Mouse (Mus musculus) G1E (cell line): ENCODE data around the gene Bpifb1.

ENCODE experiments used
- CTCF ChIP-seq: IDR thresholded peaks from 2 replicates; pipeline ENCODE4 v1.5.1; 2012; ENCODE audit warnings: low read depth, low read length, inconsistent platforms, mixed read lengths
- GATA1 ChIP-seq: IDR thresholded peaks from 2 replicates; pipeline ENCODE4 v1.6.1; 2012; ENCODE audit warnings: borderline replicate concordance, low read length, inconsistent platforms, mixed read lengths
- POLR2AphosphoS5 ChIP-seq: IDR thresholded peaks from 2 replicates; pipeline ENCODE4 v1.6.1; 2012; ENCODE audit warnings: low read depth, low read length, inconsistent platforms; ENCODE audit not compliant: insufficient replicate concordance
- TAL1 ChIP-seq: conservative IDR thresholded peaks from 2 replicates; pipeline ENCODE4 v1.6.1; 2012; ENCODE audit warnings: low read depth, low read length, inconsistent platforms, mixed read lengths

GRCm38 (mm10) chr2:154142580-154142979 lies 48.0 kb upstream of the Bpifb1 start, which contains the start of gene Bpifa1:
- no peak for TF ChIP-seq CTCF
- TF ChIP-seq GATA1, result no peak
- TF ChIP-seq TAL1, result no peak
- no peak for TF ChIP-seq POLR2AphosphoS5
